Mouse (Mus musculus): ENCODE data around the gene Cbx4.

DNA sequence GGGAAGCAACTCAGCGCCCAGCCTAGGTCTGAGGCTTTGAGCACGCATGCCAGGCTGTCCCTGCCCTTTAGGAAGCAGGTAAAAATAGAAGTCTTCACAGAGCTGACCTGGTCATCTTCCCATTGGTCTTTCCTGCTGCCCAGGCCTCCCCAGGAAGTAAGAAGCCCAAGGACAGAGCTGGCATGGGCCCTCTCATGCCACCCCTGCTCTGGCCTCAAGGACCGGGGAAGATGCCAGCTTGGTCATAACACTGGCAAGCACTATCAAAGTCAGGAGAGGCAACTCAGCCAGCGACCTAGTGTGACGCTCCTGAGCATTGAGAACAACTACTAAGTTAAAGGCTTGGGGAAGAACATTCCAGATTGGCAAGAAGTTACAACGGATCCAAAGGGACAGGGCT, 38.5 kb upstream of the Cbx4 start:
- TF ChIP-seq CTCF (conservative IDR thresholded peaks at IDR 0.05; ENCODE audit: insufficient read depth, insufficient read length, low read depth, low read length) (no peak), POLR2A (IDR thresholded peaks at IDR 0.05; ENCODE audit: low read depth, low read length) (no peak)
